In genomic region chr11:89301331-89302055, GRCm38 (mm10) we compare ENCODE assay signal across 8 mouse cellular contexts. TPM values are rescaled to one million over a fixed set of nuclear protein-coding genes. Genes with fewer than 3 reads are reported as not detected.
A peak's percentile ranks its signal among the peaks of the same experiment; 100 is the strongest.
DNase-seq lines count a peak whose midpoint lies in the region; ATAC-seq lines count a peak whose summit lies in the region.

No protein-coding gene starts in this region.

- peak overlapping the region; percentile 64 for H3K27ac ChIP-seq in heart, embryonic 15.5 days
- peak overlapping the region; percentile 90 for H3K27ac ChIP-seq in midbrain, embryonic 16.5 days (ENCODE audit: low read length)

- WGBS in heart, embryonic 15.5 days, result under 1% methylated on average over 52 of the region's 53 CpGs
- under 1% methylated on average over 51 of the region's 53 CpGs for WGBS in midbrain, embryonic 16.5 days

- no peaks in the 10 kb centered on the region for H3K36me3 ChIP-seq in heart, embryonic 15.5 days
- no peaks in the 10 kb centered on the region for H3K36me3 ChIP-seq in midbrain, embryonic 16.5 days (ENCODE audit: control insufficient read depth, insufficient read depth, low read length)

- no peak for DNase-seq in cerebellum, postnatal 36 days
- DNase-seq in spleen, postnatal 10 days (ENCODE audit: low spot score in 2 of 2), result peak; percentile 11 to 15
- DNase-seq in spleen, postnatal 14 days (ENCODE audit: low spot score in 2 of 2), result no peak
- peak; percentile 7 to 13 for DNase-seq in left cerebral cortex, adult 8-10 months (ENCODE audit: low spot score in 2 of 2)
- DNase-seq in thymus, postnatal 10 days (ENCODE audit: low spot score in 2 of 2), result peak; percentile 6 to 7

- no peaks in the 10 kb centered on the region for H3K9me3 ChIP-seq in heart, embryonic 15.5 days (replicated peaks)
- H3K9me3 ChIP-seq in midbrain, embryonic 16.5 days (replicated peaks; ENCODE audit: control insufficient read depth, low read length, poor library complexity, severe bottlenecking), result peaks cover 3% of the 10 kb centered on the region; the same call in 1 of the 2 replicates

- ATAC-seq in cerebellum, adult (ENCODE audit: insufficient number of reproducible peaks, low FRiP score, low TSS enrichment), result 0 out of 2 replicates have a peak, but pooled peaks have one; percentile 13
- 0 out of 2 replicates have a peak, but pooled peaks have one; percentile 8 for ATAC-seq in heart, embryonic 15.5 days (replicated peaks; ENCODE audit: insufficient number of reproducible peaks, insufficient read depth, low FRiP score, low read depth)
- peak; percentile 15; the same call in 1 of the 2 replicates for ATAC-seq in midbrain, embryonic 16.5 days

- peaks cover 16% of the 10 kb centered on the region for H3K27me3 ChIP-seq in heart, embryonic 15.5 days
- H3K27me3 ChIP-seq in midbrain, embryonic 16.5 days (ENCODE audit: control insufficient read depth, insufficient read depth, low read depth, low read length), result no peaks in the 10 kb centered on the region

- H3K4me3 ChIP-seq in heart, embryonic 15.5 days, result peak overlapping the region; percentile 70
- H3K4me3 ChIP-seq in midbrain, embryonic 16.5 days (ENCODE audit: low read depth, low read length), result peak overlapping the region; percentile 74

- peak overlapping the region; percentile 98 for H3K4me2 ChIP-seq in heart, embryonic 15.5 days
- peak overlapping the region; percentile 95 for H3K4me2 ChIP-seq in midbrain, embryonic 16.5 days (ENCODE audit: low read length)

- H3K4me1 ChIP-seq in heart, embryonic 15.5 days (replicated peaks), result peaks cover 36% of the 10 kb centered on the region
- peaks cover 25% of the 10 kb centered on the region for H3K4me1 ChIP-seq in midbrain, embryonic 16.5 days (ENCODE audit: control insufficient read depth, insufficient read depth, low read length)

- H3K9ac ChIP-seq in heart, embryonic 15.5 days, result peak overlapping the region; percentile 62
- peak overlapping the region; percentile 74 for H3K9ac ChIP-seq in midbrain, embryonic 16.5 days (ENCODE audit: low read depth, low read length)

RNA-seq across cellular contexts. Expression of gene Nog, which starts 0.6 kb away (rescaled TPM):
- 0.24 and 0.42 TPM in 2 replicates for polyA plus RNA-seq in heart, embryonic 15.5 days (2015; fragmentation: Nextera tagmentation; extraction: Ambion mirVana)
- 10 to 100 TPM in 3 of 4 experiments, 1 to 10 TPM in 1; 9.6 to 12.3 (median 10.9) TPM for total RNA-seq in left cerebral cortex, adult 8-10 months (2022)
- 3.0 and 4.1 TPM in 2 replicates for polyA plus RNA-seq in midbrain, embryonic 16.5 days (2015; fragmentation: Nextera tagmentation; extraction: Ambion mirVana)

Comparison
In these comparisons a context has a peak if more than half of its experiments do, and no peak if none do; other contexts are left out.
1. DNase-seq: peak in spleen, postnatal 10 days (2 of 2), left cerebral cortex, adult 8-10 months (2 of 2) and thymus, postnatal 10 days (2 of 2); none in cerebellum, postnatal 36 days (0 of 2) and spleen, postnatal 14 days (0 of 2).
2. Peak in every context shown above with its lines, with median percentiles within 50 percentile points of each other: ATAC-seq.